Mouse (Mus musculus): ENCODE measurements around the gene Isx.

DNA sequence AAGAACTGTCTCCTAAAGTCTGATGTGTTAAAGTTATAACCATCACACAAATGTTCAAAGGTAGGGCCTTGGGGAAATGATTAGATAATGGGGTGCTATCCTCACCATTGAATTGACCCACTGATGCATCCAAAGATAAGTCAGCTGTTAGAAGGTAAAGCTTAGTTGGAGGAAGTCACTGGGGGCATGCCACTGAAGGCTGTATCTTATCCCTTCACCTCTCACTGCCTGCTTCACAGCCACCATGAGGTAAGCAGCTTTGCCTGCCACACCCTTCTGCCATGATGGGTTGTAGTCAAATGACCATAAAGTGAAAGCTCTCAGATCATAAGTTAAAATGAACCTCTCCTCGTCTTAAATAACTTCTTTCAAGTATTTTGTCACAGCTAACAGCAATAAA, 38.7 kb upstream of the Isx start:
- TF ChIP-seq CTCF (IDR thresholded peaks at IDR 0.05; ENCODE audit: borderline replicate concordance, control insufficient read depth, extremely low read depth, insufficient read depth, low read length, poor library complexity) (no peak), POLR2A (IDR thresholded peaks at IDR 0.05; ENCODE audit: control insufficient read depth, extremely low read depth, insufficient read depth, low read length, poor library complexity) (no peak)

Data from thymus, adult 2 months (tissue).